In genomic region chr10:102498754-102499153, GRCm38 (mm10) we compare ENCODE assay signal across 8 mouse cellular contexts. TPM values are rescaled to one million over a fixed set of nuclear protein-coding genes. Genes with fewer than 3 reads are reported as not detected.
DNase-seq lines count a peak whose midpoint lies in the region; ATAC-seq and TF ChIP-seq lines count a peak whose summit lies in the region.

No protein-coding gene starts in this region.

- no peak for TF ChIP-seq EP300 in stomach, postnatal 0 days (optimal IDR thresholded peaks at IDR 0.05)

- H3K4me2 ChIP-seq in stomach, postnatal 0 days (replicated peaks; ENCODE audit: low read depth) = no peak overlapping the region

- no peak overlapping the region for H3K4me3 ChIP-seq in kidney, adult 2 months (ENCODE audit: insufficient read depth, low read depth, low read length)
- no peak overlapping the region for H3K4me3 ChIP-seq in stomach, postnatal 0 days (ENCODE audit: low read depth, low read length)

- WGBS in kidney, adult 2 months = 18% methylated on average over 4 of the region's 4 CpGs
- 23% methylated on average over 4 of the region's 4 CpGs for WGBS in stomach, postnatal 0 days

- no peak for ATAC-seq in stomach, postnatal 0 days (ENCODE audit: low FRiP score, low TSS enrichment)

- no peaks in the 10 kb centered on the region for H3K4me1 ChIP-seq in kidney, adult 2 months (ENCODE audit: control insufficient read depth, insufficient read depth, low read length)
- H3K4me1 ChIP-seq in stomach, postnatal 0 days (replicated peaks; ENCODE audit: control insufficient read depth, insufficient read depth) = no peaks in the 10 kb centered on the region

- no peak overlapping the region for H3K27ac ChIP-seq in kidney, adult 2 months (ENCODE audit: insufficient read depth, low read depth, low read length)
- H3K27ac ChIP-seq in stomach, postnatal 0 days (replicated peaks) = no peak overlapping the region

- no peak; the same call in 1 of the 2 replicates for TF ChIP-seq CTCF in kidney, adult 2 months (conservative IDR thresholded peaks at IDR 0.05; ENCODE audit: insufficient read depth, insufficient read length, low read depth, low read length)
- TF ChIP-seq CTCF in stomach, postnatal 0 days (IDR thresholded peaks at IDR 0.05; ENCODE audit: low read depth) = peak; percentile 87

- peak; percentile 23 to 35 for DNase-seq in heart, adult 9 months (ENCODE audit: low spot score in 2 of 2)
- DNase-seq in heart, postnatal 36 days = no peak
- DNase-seq in A20 (ENCODE audit: low read depth, low spot score) (peak; percentile 57), R1 (ENCODE audit: low read depth, low spot score) (peak; percentile 19)
- peak; percentile 65 for DNase-seq in kidney, adult 2 months
- DNase-seq in stomach, postnatal 0 days (ENCODE audit: low spot score) = peak; percentile 14
- DNase-seq in thymus, postnatal 0 days (ENCODE audit: low spot score) = no peak
- no peak for DNase-seq in spleen, postnatal 4 days (ENCODE audit: low spot score in 2 of 2)

- H3K9me3 ChIP-seq in stomach, postnatal 0 days (ENCODE audit: control insufficient read depth, low read length) = no peaks in the 10 kb centered on the region

- H3K36me3 ChIP-seq in kidney, adult 2 months (ENCODE audit: control insufficient read depth, insufficient read depth, low read length) = no peaks in the 10 kb centered on the region
- H3K36me3 ChIP-seq in stomach, postnatal 0 days (ENCODE audit: control insufficient read depth, insufficient read depth, low read length) = no peaks in the 10 kb centered on the region

- no peak for TF ChIP-seq POLR2A in kidney, adult 2 months (IDR thresholded peaks at IDR 0.05; ENCODE audit: low read depth, low read length)

- H3K27me3 ChIP-seq in kidney, adult 2 months (replicated peaks; ENCODE audit: control insufficient read depth, insufficient read depth, low read length) = no peaks in the 10 kb centered on the region
- no peaks in the 10 kb centered on the region for H3K27me3 ChIP-seq in stomach, postnatal 0 days (ENCODE audit: control insufficient read depth, insufficient read depth, low read length)

- intact Hi-C loops in heart, postnatal 36 days (cut with DNase I) = loop anchor here (1.0 to 2.0 kb wide), 2 partner anchors 237 to 324 kb away; no protein-coding TSS in a partner anchor

- no peak overlapping the region for H3K9ac ChIP-seq in stomach, postnatal 0 days (ENCODE audit: low read length)

RNA-seq across cellular contexts. Expression of gene Nts, which starts 8.5 kb away (rescaled TPM):
- total RNA-seq in heart, postnatal 36 days (2021) = under 1 TPM; 0.62 to 0.72 TPM
- polyA plus RNA-seq in kidney, adult 2 months (2012; rRNA removed) = 0.11 TPM in 1 of 2 replicates, not detected in the other
- 0.36 and 0.39 TPM in 2 replicates for polyA plus RNA-seq in stomach, postnatal 0 days (2015; fragmentation: Nextera tagmentation; extraction: Ambion mirVana)
- 5.4 and 5.6 TPM in 2 replicates for polyA plus RNA-seq in thymus, postnatal 0 days (2015; fragmentation: Nextera tagmentation; extraction: Ambion mirVana)

RNA-seq across cellular contexts. Expression of gene Rassf9, which starts 13.3 kb away (rescaled TPM):
- total RNA-seq in heart, postnatal 36 days (2021) = 10 to 100 TPM; 11.5 to 22.8 TPM
- polyA plus RNA-seq in kidney, adult 2 months (2012; rRNA removed) = 0.92 and 1.5 TPM in 2 replicates
- polyA plus RNA-seq in stomach, postnatal 0 days (2015; fragmentation: Nextera tagmentation; extraction: Ambion mirVana) = 6.0 and 7.5 TPM in 2 replicates
- polyA plus RNA-seq in thymus, postnatal 0 days (2015; fragmentation: Nextera tagmentation; extraction: Ambion mirVana) = 2.3 and 2.4 TPM in 2 replicates

Comparison
In these comparisons a context has a peak if more than half of its experiments do, and no peak if none do; other contexts are left out.
1. DNase-seq: peak in heart, adult 9 months (2 of 2), A20 (single experiment), R1 (single experiment), kidney, adult 2 months (single experiment) and stomach, postnatal 0 days (single experiment); none in heart, postnatal 36 days (0 of 2), thymus, postnatal 0 days (single experiment) and spleen, postnatal 4 days (0 of 2).